Mouse (Mus musculus): ENCODE results near the gene Chst13. TPM values are rescaled to one million over a fixed set of nuclear protein-coding genes. Genes with fewer than 3 reads are reported as not detected.
A peak's percentile ranks its signal among the peaks of the same experiment; 100 is the strongest.

The Chst13 gene
- polyA plus RNA-seq, 1 experiment from 2014 or later = not detected

- ATAC-seq = no peak
- WGBS = 69% methylated on average over 4 of the region's 4 CpGs
- no peaks in the 10 kb centered on the region for H3K36me3 ChIP-seq (ENCODE audit: control insufficient read depth, insufficient read depth)
- no peak overlapping the region for H3K4me2 ChIP-seq (replicated peaks; ENCODE audit: low read depth)
- TF ChIP-seq CTCF (IDR thresholded peaks at IDR 0.05; ENCODE audit: low read depth) = no peak
- no peaks in the 10 kb centered on the region for H3K9me3 ChIP-seq (ENCODE audit: control insufficient read depth)
- no peak overlapping the region for H3K27ac ChIP-seq (ENCODE audit: low read depth, low read length)
- H3K9ac ChIP-seq (ENCODE audit: low read depth, low read length) = no peak overlapping the region
- H3K4me1 ChIP-seq (replicated peaks; ENCODE audit: control insufficient read depth, insufficient read depth, low read length) = no peaks in the 10 kb centered on the region
- no peaks in the 10 kb centered on the region for H3K27me3 ChIP-seq (replicated peaks; ENCODE audit: control insufficient read depth, insufficient read depth, low read length)
- H3K4me3 ChIP-seq (ENCODE audit: low read depth, low read length) = no peak overlapping the region
These were observed 22.2 kb upstream of the Chst13 start for GRCm38 (mm10) chr6:90347183-90347582.

GRCm38 (mm10) chr6:90342343-90342742 is 17.4 kb upstream of the Chst13 start:
- no peaks in the 10 kb centered on the region for H3K27me3 ChIP-seq (replicated peaks; ENCODE audit: control insufficient read depth, insufficient read depth, low read length)
- 61% methylated on average over 2 of the region's 2 CpGs for WGBS
- no peak overlapping the region for H3K9ac ChIP-seq (ENCODE audit: low read depth, low read length)
- TF ChIP-seq CTCF (IDR thresholded peaks at IDR 0.05; ENCODE audit: low read depth) = no peak
- no peak for ATAC-seq
- H3K27ac ChIP-seq (ENCODE audit: low read depth, low read length) = no peak overlapping the region
- H3K4me3 ChIP-seq (ENCODE audit: low read depth, low read length) = no peak overlapping the region
- no peaks in the 10 kb centered on the region for H3K9me3 ChIP-seq (ENCODE audit: control insufficient read depth)
- no peaks in the 10 kb centered on the region for H3K4me1 ChIP-seq (replicated peaks; ENCODE audit: control insufficient read depth, insufficient read depth, low read length)
- H3K36me3 ChIP-seq (ENCODE audit: control insufficient read depth, insufficient read depth) = no peaks in the 10 kb centered on the region
- H3K4me2 ChIP-seq (replicated peaks; ENCODE audit: low read depth) = no peak overlapping the region

GRCm38 (mm10) chr6:90334244-90334643 is 9.3 kb upstream of the Chst13 start:
- Histone ChIP-seq H3K36me3 (ENCODE audit: control insufficient read depth, insufficient read depth) (no peaks in the 10 kb centered on the region), H3K9ac (ENCODE audit: low read depth, low read length) (no peak overlapping the region), H3K9me3 (ENCODE audit: control insufficient read depth) (no peaks in the 10 kb centered on the region), H3K4me1 (replicated peaks; ENCODE audit: control insufficient read depth, insufficient read depth, low read length) (no peaks in the 10 kb centered on the region), H3K4me2 (replicated peaks; ENCODE audit: low read depth) (no peak overlapping the region), H3K27me3 (replicated peaks; ENCODE audit: control insufficient read depth, insufficient read depth, low read length) (no peaks in the 10 kb centered on the region), H3K27ac (ENCODE audit: low read depth, low read length) (no peak overlapping the region), H3K4me3 (ENCODE audit: low read depth, low read length) (no peak overlapping the region)
- no peak for TF ChIP-seq CTCF (IDR thresholded peaks at IDR 0.05; ENCODE audit: low read depth)
- WGBS = 69% methylated on average over 3 of the region's 3 CpGs
- no peak for ATAC-seq

GRCm38 (mm10) chr6:90332561-90333425 is 7.8 kb upstream of the Chst13 start, which contains the start of gene Uroc1:
Uroc1 (plus strand) TSS chr6:90333284.
- WGBS = 79% methylated on average over 7 of the region's 7 CpGs

GRCm38 (mm10) chr6:90329953-90330352 is 5.0 kb upstream of the Chst13 start:
- Histone ChIP-seq H3K27ac (ENCODE audit: low read depth, low read length) (no peak overlapping the region), H3K4me1 (replicated peaks; ENCODE audit: control insufficient read depth, insufficient read depth, low read length) (no peaks in the 10 kb centered on the region), H3K4me3 (ENCODE audit: low read depth, low read length) (no peak overlapping the region), H3K9me3 (ENCODE audit: control insufficient read depth) (no peaks in the 10 kb centered on the region), H3K9ac (ENCODE audit: low read depth, low read length) (no peak overlapping the region), H3K27me3 (replicated peaks; ENCODE audit: control insufficient read depth, insufficient read depth, low read length) (no peaks in the 10 kb centered on the region), H3K4me2 (replicated peaks; ENCODE audit: low read depth) (no peak overlapping the region), H3K36me3 (ENCODE audit: control insufficient read depth, insufficient read depth) (no peaks in the 10 kb centered on the region)
- WGBS = 33% methylated on average over 1 of the region's 1 CpGs
- no peak for ATAC-seq
- TF ChIP-seq CTCF (IDR thresholded peaks at IDR 0.05; ENCODE audit: low read depth) = peak; percentile 30; the same call in 1 of the 2 replicates

More at GRCm38 (mm10) chr6:90332561-90333425, 7.8 kb upstream of the Chst13 start, which contains the start of gene Uroc1:
- Histone ChIP-seq H3K4me1 (replicated peaks; ENCODE audit: control insufficient read depth, insufficient read depth, low read length) (no peaks in the 10 kb centered on the region), H3K36me3 (ENCODE audit: control insufficient read depth, insufficient read depth) (no peaks in the 10 kb centered on the region), H3K4me3 (ENCODE audit: low read depth, low read length) (no peak within 1 kb of the TSS), H3K9ac (ENCODE audit: low read depth, low read length) (no peak within 1 kb of the TSS), H3K9me3 (ENCODE audit: control insufficient read depth) (no peaks in the 10 kb centered on the region), H3K4me2 (replicated peaks; ENCODE audit: low read depth) (no peak within 1 kb of the TSS), H3K27ac (ENCODE audit: low read depth, low read length) (no peak within 1 kb of the TSS), H3K27me3 (replicated peaks; ENCODE audit: control insufficient read depth, insufficient read depth, low read length) (no peaks in the 10 kb centered on the region)
- TF ChIP-seq CTCF (IDR thresholded peaks at IDR 0.05; ENCODE audit: low read depth) = no peak
- ATAC-seq = 0 out of 2 replicates have a peak, but pooled peaks have one; percentile 41

- Histone ChIP-seq H3K27me3 (replicated peaks; ENCODE audit: control insufficient read depth, insufficient read depth, low read length) (no peaks in the 10 kb centered on the region), H3K4me1 (replicated peaks; ENCODE audit: control insufficient read depth, insufficient read depth, low read length) (no peaks in the 10 kb centered on the region), H3K4me2 (replicated peaks; ENCODE audit: low read depth) (no peak overlapping the region), H3K27ac (ENCODE audit: low read depth, low read length) (no peak overlapping the region), H3K36me3 (ENCODE audit: control insufficient read depth, insufficient read depth) (no peaks in the 10 kb centered on the region), H3K9me3 (ENCODE audit: control insufficient read depth) (no peaks in the 10 kb centered on the region), H3K9ac (ENCODE audit: low read depth, low read length) (no peak overlapping the region), H3K4me3 (ENCODE audit: low read depth, low read length) (no peak overlapping the region)
- WGBS = 25% methylated on average over 6 of the region's 6 CpGs
- no peak for ATAC-seq
- peak; percentile 70 for TF ChIP-seq CTCF (IDR thresholded peaks at IDR 0.05; ENCODE audit: low read depth)
These were observed 2.7 kb upstream of the Chst13 start for GRCm38 (mm10) chr6:90327670-90328069.

Data from intestine, postnatal 0 days (tissue).